Mouse (Mus musculus): ENCODE measurements around the gene Kctd12b.
"Not testable (repeated sequence)": the region's sequence is repeated elsewhere in the genome, so short reads cannot be mapped to it uniquely, and the experiment has no call there.

Kctd12b gene

GRCm38 (mm10) chrX:153695782-153696395 lies at the start of gene Kctd12b:
Gene Kctd12b (minus strand): TSS chrX:153696391.
- in situ Hi-C loops (cut with MboI, MseI), result no loop called here

DNA sequence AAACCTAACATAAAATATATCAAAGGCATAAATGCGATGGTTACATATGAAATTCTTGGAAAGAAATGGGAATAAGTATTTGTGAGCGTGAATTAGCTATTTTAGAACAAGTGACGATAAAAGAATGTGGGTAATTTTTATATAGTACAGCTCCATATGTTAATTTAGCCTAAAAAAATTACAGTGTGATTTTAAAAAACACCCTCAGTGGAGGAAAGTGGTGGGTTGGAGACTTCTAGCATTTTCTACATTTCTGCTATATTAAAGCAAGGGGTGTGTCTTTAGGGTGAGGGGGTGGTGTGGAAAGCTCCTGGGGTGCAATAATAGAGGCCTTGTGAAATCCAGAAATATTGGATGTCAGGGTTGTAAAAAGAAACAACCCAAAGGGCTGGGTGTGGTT lies 46.3 kb upstream of the Kctd12b start:
- in situ Hi-C loops (cut with MboI, MseI), result no loop called here

GRCm38 (mm10) chrX:153735697-153736096 lies 39.5 kb upstream of the Kctd12b start:
- in situ Hi-C loops (cut with MboI, MseI), result no loop called here

GRCm38 (mm10) chrX:153724400-153724799 lies 28.2 kb upstream of the Kctd12b start:
- in situ Hi-C loops (cut with MboI, MseI), result no loop called here

- in situ Hi-C loops (cut with MboI, MseI), result no loop called here
Observed at GRCm38 (mm10) chrX:153723110-153723916, 27.1 kb upstream of the Kctd12b start, which contains the start of gene Nbdy. Gene Nbdy (plus strand): TSS chrX:153723590.

- in situ Hi-C loops (cut with MboI, MseI), result no loop called here
Observed at GRCm38 (mm10) chrX:153719602-153720001, 23.4 kb upstream of the Kctd12b start.

DNA sequence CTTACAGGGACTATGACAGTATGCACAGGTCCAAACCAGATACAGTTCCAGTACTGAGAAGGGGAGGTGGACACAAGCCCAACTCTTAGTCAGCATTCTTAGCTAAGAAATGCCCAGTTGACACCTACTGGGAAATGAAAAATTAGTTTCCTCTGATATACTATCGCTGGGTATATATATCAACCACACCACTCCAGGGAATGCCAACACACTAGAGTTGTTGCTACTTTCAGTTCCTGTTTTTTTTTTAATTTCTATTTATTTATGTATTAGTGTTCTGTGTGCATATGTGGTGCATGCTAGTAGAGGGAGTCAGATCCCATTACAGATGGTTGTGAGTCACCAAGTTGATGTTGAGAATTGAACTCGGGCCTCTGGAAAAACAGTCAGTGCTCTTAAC lies 20.5 kb upstream of the Kctd12b start:
- in situ Hi-C loops (cut with MboI, MseI), result no loop called here

- in situ Hi-C loops (cut with MboI, MseI), result no loop called here
Observed at GRCm38 (mm10) chrX:153707735-153708134, 11.5 kb upstream of the Kctd12b start.

DNA sequence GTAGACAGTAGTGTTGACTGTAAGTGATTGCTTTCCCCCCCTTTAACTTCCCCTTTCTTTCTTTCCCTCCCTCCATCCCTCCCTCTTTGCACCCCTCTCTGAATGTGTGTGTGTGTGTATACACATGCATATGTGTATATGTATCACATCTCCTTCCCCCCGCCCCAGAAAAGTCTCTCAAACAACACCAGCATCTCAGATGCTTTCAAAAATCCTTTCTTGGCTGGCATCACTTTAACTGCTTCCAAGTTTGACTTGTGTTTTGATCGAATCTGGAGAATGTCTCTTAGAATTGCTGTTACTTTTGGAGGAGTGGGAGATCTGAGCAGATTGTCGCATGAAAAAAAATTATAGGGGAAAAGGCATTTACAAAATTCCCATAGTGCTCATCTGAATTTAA lies 4.3 kb upstream of the Kctd12b start:
- in situ Hi-C loops (cut with MboI, MseI), result no loop called here

- in situ Hi-C loops (cut with MboI, MseI), result not testable (repeated sequence)
Observed at GRCm38 (mm10) chrX:153668233-153668632, 28.0 kb downstream of the Kctd12b start.

DNA sequence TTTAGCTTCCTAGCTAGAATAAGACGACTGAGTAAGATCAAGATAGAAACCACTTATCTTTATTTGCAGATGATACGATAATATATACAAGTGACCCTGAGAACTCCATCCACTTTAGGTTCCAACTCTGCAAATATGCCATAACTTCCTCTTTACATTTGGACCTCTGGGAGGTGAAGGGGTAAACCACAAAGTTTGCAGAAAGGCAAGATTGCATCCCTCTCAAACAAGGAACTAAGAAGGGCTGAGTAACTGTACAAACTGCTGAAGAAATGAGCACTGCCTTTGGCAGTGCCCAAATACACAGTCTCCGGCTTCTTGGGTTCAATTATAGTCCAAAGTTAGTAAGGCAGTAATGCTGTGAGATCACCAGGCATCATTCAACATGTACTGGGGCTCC lies 31.3 kb downstream of the Kctd12b start:
- in situ Hi-C loops (cut with MboI, MseI), result no loop called here

DNA sequence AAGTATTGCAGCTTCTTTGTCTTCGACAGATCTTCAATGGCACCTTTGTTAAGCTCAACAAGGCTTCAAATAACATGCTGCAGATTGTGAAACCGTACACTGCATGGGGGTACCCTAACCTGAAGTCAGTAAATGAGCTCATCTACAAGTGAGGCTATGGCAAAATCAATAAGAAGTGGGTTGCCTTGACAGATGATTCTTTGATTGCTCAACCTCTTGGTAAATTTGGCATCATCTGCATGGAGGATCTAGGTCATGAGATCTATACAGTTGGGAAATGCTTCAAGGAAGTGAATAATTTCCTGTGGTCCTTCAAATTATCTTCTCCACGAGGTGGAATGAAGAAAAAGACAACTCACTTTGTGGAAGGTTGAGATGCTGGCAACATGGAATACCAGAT lies 39.2 kb downstream of the Kctd12b start:
- in situ Hi-C loops (cut with MboI, MseI), result no loop called here

GRCm38 (mm10) chrX:153640615-153641014 lies 55.6 kb downstream of the Kctd12b start:
- in situ Hi-C loops (cut with MboI, MseI), result loop anchor here in 1 of 2 experiments (25.0 kb wide), 1 partner anchor 1697 kb away; the partner anchor contains the start of gene Prdx4

DNA sequence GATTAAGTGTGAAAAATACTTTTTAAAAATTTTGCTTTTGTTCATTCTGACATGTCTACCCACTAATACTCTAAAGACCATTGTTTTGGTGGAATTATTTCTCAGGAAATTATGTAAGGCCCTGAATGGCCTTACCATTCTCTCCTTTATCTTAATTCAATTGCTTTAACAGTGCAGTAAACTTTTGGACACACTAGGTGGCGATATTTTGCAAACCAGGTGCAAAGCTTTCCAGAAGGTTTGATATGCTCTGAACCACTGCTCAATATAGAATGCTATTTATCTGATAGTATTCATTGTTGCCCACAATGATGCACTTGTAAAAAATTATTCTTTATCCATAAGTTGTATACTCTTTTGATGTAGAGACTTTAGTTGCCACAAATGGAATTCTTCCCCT lies 59.9 kb downstream of the Kctd12b start:
- in situ Hi-C loops (cut with MboI, MseI), result loop anchor here in 1 of 2 experiments (25.0 kb wide), 1 partner anchor 1701 kb away; the partner anchor contains the start of gene Prdx4
